Mouse (Mus musculus) midbrain, embryonic 15.5 days (tissue): ENCODE results near the gene Trappc2. TPM values are rescaled to one million over a fixed set of nuclear protein-coding genes. Genes with fewer than 3 reads are reported as not detected.

Experiments used
- ATAC-seq: fragments of 200-750 bp; cut with Nextera tagmentation; replicated peaks from 2 replicates; pipeline ENCODE4 v1.8.0; 2017; ENCODE audit warnings: moderate TSS enrichment
- H3K27ac ChIP-seq: fragments of 300-500 bp; sonication (generic); 2 replicates; pipeline ENCODE4 v1.5.1; 2015; ENCODE audit warnings: mild to moderate bottlenecking, inconsistent platforms
- H3K27me3 ChIP-seq: fragments of 300-500 bp; sonication (generic); replicated peaks from 2 replicates; pipeline ENCODE4 v1.6.1; 2015; ENCODE audit warnings: inconsistent platforms
- H3K36me3 ChIP-seq: fragments of 300-500 bp; sonication (generic); replicated peaks from 2 replicates; pipeline ENCODE4 v1.6.1; 2015; ENCODE audit warnings: inconsistent platforms
- H3K4me1 ChIP-seq: fragments of 300-500 bp; sonication (generic); 2 replicates; pipeline ENCODE4 v1.6.1; 2015; ENCODE audit warnings: inconsistent platforms
- H3K4me2 ChIP-seq: fragments of 300-500 bp; sonication (generic); 2 replicates; pipeline ENCODE4 v1.6.1; 2015; ENCODE audit warnings: inconsistent platforms, mild to moderate bottlenecking, moderate library complexity
- H3K4me3 ChIP-seq: fragments of 300-500 bp; sonication (generic); 2 replicates; pipeline ENCODE4 v1.5.1; 2015; ENCODE audit warnings: mild to moderate bottlenecking, inconsistent platforms
- H3K9ac ChIP-seq: fragments of 300-500 bp; sonication (generic); 2 replicates; pipeline ENCODE4 v1.6.1; 2015; ENCODE audit warnings: mild to moderate bottlenecking, inconsistent platforms
- H3K9me3 ChIP-seq: fragments of 300-500 bp; sonication (generic); 2 replicates; pipeline ENCODE4 v1.6.1; 2016; ENCODE audit warnings: inconsistent platforms
- WGBS: fragments of 180-500 bp; shearing (Covaris S2); methylation state at CpG from one replicate; pipeline ENCODE4 v1.1.7; 2015; ENCODE audit warnings: mixed read lengths; 5-methylcytosine and 5-hydroxymethylcytosine counted together
- polyA plus RNA-seq: library from polyadenylated mRNA; unstranded; fragments of >200 nt; fragmentation: Nextera tagmentation; extraction: Ambion mirVana; gene quantifications from 2 replicates; pipeline ENCODE4 v1.2.1, GENCODE M21; 2015

Trappc2 gene
- polyA plus RNA-seq = 79.1 and 80.6 TPM in 2 replicates

- Histone ChIP-seq H3K36me3 (no peaks in the 10 kb centered on the region), H3K9me3 (no peaks in the 10 kb centered on the region), H3K27ac (peak within 1 kb of the TSS; percentile 90), H3K9ac (peak within 1 kb of the TSS; percentile 77), H3K4me1 (peaks cover 8% of the 10 kb centered on the region), H3K4me2 (peak within 1 kb of the TSS; percentile 54), H3K27me3 (0 out of 2 replicates have a peak, but pooled peaks cover 7% of the 10 kb centered on the region), H3K4me3 (peak within 1 kb of the TSS; percentile 66)
- ATAC-seq = peak; percentile 88
- WGBS = 27% methylated on average over 36 of the region's 36 CpGs
These were observed at the start of gene Trappc2 for GRCm38 (mm10) chrX:166440036-166440615. TSS of gene Trappc2 (plus strand) at chrX:166440574.

- Histone ChIP-seq H3K4me2 (no peak overlapping the region), H3K9me3 (no peaks in the 10 kb centered on the region), H3K36me3 (no peaks in the 10 kb centered on the region), H3K27me3 (no peaks in the 10 kb centered on the region), H3K4me3 (no peak overlapping the region), H3K9ac (no peak overlapping the region), H3K4me1 (no peaks in the 10 kb centered on the region), H3K27ac (no peak overlapping the region)
- WGBS = 84% methylated on average over 1 of the region's 1 CpGs
- no peak for ATAC-seq
These were observed 46.6 kb upstream of the Trappc2 start for GRCm38 (mm10) chrX:166393753-166394152.

- Histone ChIP-seq H3K4me2 (no peak overlapping the region), H3K27me3 (no peaks in the 10 kb centered on the region), H3K9me3 (no peaks in the 10 kb centered on the region), H3K36me3 (no peaks in the 10 kb centered on the region), H3K9ac (no peak overlapping the region), H3K4me1 (no peaks in the 10 kb centered on the region), H3K27ac (no peak overlapping the region), H3K4me3 (no peak overlapping the region)
- no peak for ATAC-seq
These were observed 32.5 kb upstream of the Trappc2 start for GRCm38 (mm10) chrX:166407865-166408264.

- 78% methylated on average over 6 of the region's 6 CpGs for WGBS
- Histone ChIP-seq H3K4me3 (no peak overlapping the region), H3K9ac (no peak overlapping the region)
These were observed 24.2 kb upstream of the Trappc2 start for GRCm38 (mm10) chrX:166416196-166416595.

GRCm38 (mm10) chrX:166434812-166435211 lies 5.6 kb upstream of the Trappc2 start:
- 0 out of 2 replicates have a peak, but pooled peaks cover 3% of the 10 kb centered on the region for H3K4me1 ChIP-seq
- 86% methylated on average over 2 of the region's 2 CpGs for WGBS

More at GRCm38 (mm10) chrX:166416196-166416595, 24.2 kb upstream of the Trappc2 start:
- no peak overlapping the region for H3K4me2 ChIP-seq
- no peak for ATAC-seq
- H3K36me3 ChIP-seq = no peaks in the 10 kb centered on the region
- no peaks in the 10 kb centered on the region for H3K27me3 ChIP-seq
- no peaks in the 10 kb centered on the region for H3K9me3 ChIP-seq
- no peaks in the 10 kb centered on the region for H3K4me1 ChIP-seq
- no peak overlapping the region for H3K27ac ChIP-seq

GRCm38 (mm10) chrX:166440616-166441063 lies 266 bp downstream of the Trappc2 start, which contains the start of gene Ofd1:
TSS of gene Ofd1 (minus strand) at chrX:166440704.
- Histone ChIP-seq H3K4me2 (peak within 1 kb of the TSS; percentile 54), H3K9ac (peak within 1 kb of the TSS; percentile 77), H3K4me3 (peak within 1 kb of the TSS; percentile 66), H3K27me3 (0 out of 2 replicates have a peak, but pooled peaks cover 7% of the 10 kb centered on the region), H3K4me1 (peaks cover 8% of the 10 kb centered on the region), H3K27ac (peak within 1 kb of the TSS; percentile 90), H3K36me3 (no peaks in the 10 kb centered on the region), H3K9me3 (no peaks in the 10 kb centered on the region)
- ATAC-seq = peak; percentile 99
- 21% methylated on average over 39 of the region's 44 CpGs for WGBS

More at GRCm38 (mm10) chrX:166434812-166435211, 5.6 kb upstream of the Trappc2 start:
- H3K36me3 ChIP-seq = no peaks in the 10 kb centered on the region
- H3K9ac ChIP-seq = no peak overlapping the region
- H3K4me2 ChIP-seq = no peak overlapping the region
- H3K27me3 ChIP-seq = 0 out of 2 replicates have a peak, but pooled peaks cover 3% of the 10 kb centered on the region
- no peaks in the 10 kb centered on the region for H3K9me3 ChIP-seq
- no peak overlapping the region for H3K4me3 ChIP-seq
- H3K27ac ChIP-seq = no peak overlapping the region
- no peak for ATAC-seq

- H3K27me3 ChIP-seq = 0 out of 2 replicates have a peak, but pooled peaks cover 4% of the 10 kb centered on the region
- H3K36me3 ChIP-seq = no peaks in the 10 kb centered on the region
- no peaks in the 10 kb centered on the region for H3K9me3 ChIP-seq
- ATAC-seq = no peak
- peaks cover 5% of the 10 kb centered on the region for H3K4me1 ChIP-seq
- no peak overlapping the region for H3K27ac ChIP-seq
- no peak overlapping the region for H3K4me2 ChIP-seq
- WGBS = 78% methylated on average over 3 of the region's 3 CpGs
- no peak overlapping the region for H3K9ac ChIP-seq
- no peak overlapping the region for H3K4me3 ChIP-seq
These were observed 4.2 kb downstream of the Trappc2 start for GRCm38 (mm10) chrX:166444552-166444951.

- ATAC-seq = no peak
- no peaks in the 10 kb centered on the region for H3K36me3 ChIP-seq
- no peaks in the 10 kb centered on the region for H3K4me1 ChIP-seq
- H3K9me3 ChIP-seq = no peaks in the 10 kb centered on the region
- no peaks in the 10 kb centered on the region for H3K27me3 ChIP-seq
- WGBS = 82% methylated on average over 6 of the region's 6 CpGs
- H3K4me2 ChIP-seq = no peak overlapping the region
- H3K27ac ChIP-seq = no peak overlapping the region
- no peak overlapping the region for H3K4me3 ChIP-seq
- no peak overlapping the region for H3K9ac ChIP-seq
These were observed 13.2 kb downstream of the Trappc2 start for GRCm38 (mm10) chrX:166453532-166453931.

GRCm38 (mm10) chrX:166454331-166454730 lies 14.0 kb downstream of the Trappc2 start:
- no peak for ATAC-seq
- H3K4me3 ChIP-seq = no peak overlapping the region
- 70% methylated on average over 3 of the region's 3 CpGs for WGBS
- H3K4me1 ChIP-seq = no peaks in the 10 kb centered on the region
- no peak overlapping the region for H3K4me2 ChIP-seq
- H3K36me3 ChIP-seq = no peaks in the 10 kb centered on the region
- H3K27me3 ChIP-seq = no peaks in the 10 kb centered on the region
- H3K9ac ChIP-seq = no peak overlapping the region
- H3K27ac ChIP-seq = no peak overlapping the region
- H3K9me3 ChIP-seq = no peaks in the 10 kb centered on the region

- ATAC-seq = no peak
- no peak overlapping the region for H3K27ac ChIP-seq
- H3K4me3 ChIP-seq = no peak overlapping the region
- no peak overlapping the region for H3K4me2 ChIP-seq
- H3K27me3 ChIP-seq = no peaks in the 10 kb centered on the region
- H3K4me1 ChIP-seq = no peaks in the 10 kb centered on the region
- H3K9me3 ChIP-seq = no peaks in the 10 kb centered on the region
- no peak overlapping the region for H3K9ac ChIP-seq
- H3K36me3 ChIP-seq = no peaks in the 10 kb centered on the region
- 79% methylated on average over 1 of the region's 1 CpGs for WGBS
These were observed 15.2 kb downstream of the Trappc2 start for GRCm38 (mm10) chrX:166455525-166455924.

GRCm38 (mm10) chrX:166468321-166468720 lies 27.9 kb downstream of the Trappc2 start:
- no peak overlapping the region for H3K9ac ChIP-seq
- H3K4me1 ChIP-seq = no peaks in the 10 kb centered on the region
- 0 out of 2 replicates have a peak, but pooled peaks cover 3% of the 10 kb centered on the region for H3K27me3 ChIP-seq
- H3K4me2 ChIP-seq = no peak overlapping the region
- no peak for ATAC-seq
- no peak overlapping the region for H3K4me3 ChIP-seq
- 95% methylated on average over 7 of the region's 7 CpGs for WGBS
- no peaks in the 10 kb centered on the region for H3K36me3 ChIP-seq
- H3K9me3 ChIP-seq = no peaks in the 10 kb centered on the region
- H3K27ac ChIP-seq = no peak overlapping the region

- 84% methylated on average over 6 of the region's 6 CpGs for whole genome bisulfite sequencing
- 0 out of 2 replicates have a peak, but pooled peaks cover 3% of the 10 kb centered on the region for H3K27me3 ChIP-seq
- no peak overlapping the region for H3K27ac ChIP-seq
- no peaks in the 10 kb centered on the region for H3K9me3 ChIP-seq
- no peaks in the 10 kb centered on the region for H3K36me3 ChIP-seq
- no peak overlapping the region for H3K4me3 ChIP-seq
- H3K4me1 ChIP-seq = peaks cover 4% of the 10 kb centered on the region
- H3K4me2 ChIP-seq = no peak overlapping the region
- ATAC-seq = no peak
- no peak overlapping the region for H3K9ac ChIP-seq
These were observed 32.2 kb downstream of the Trappc2 start for GRCm38 (mm10) chrX:166472612-166473011.

- H3K4me3 ChIP-seq = no peak overlapping the region
- 64% methylated on average over 6 of the region's 6 CpGs for WGBS
- peak overlapping the region; percentile 57 for H3K4me2 ChIP-seq
These were observed 37.0 kb downstream of the Trappc2 start for GRCm38 (mm10) chrX:166477393-166477792.

More at GRCm38 (mm10) chrX:166477393-166477792, 37.0 kb downstream of the Trappc2 start:
- Histone ChIP-seq H3K27me3 (no peaks in the 10 kb centered on the region), H3K9ac (no peak overlapping the region), H3K9me3 (no peaks in the 10 kb centered on the region), H3K27ac (no peak overlapping the region), H3K4me1 (peaks cover 8% of the 10 kb centered on the region), H3K36me3 (no peaks in the 10 kb centered on the region)
- no peak for ATAC-seq
